Mouse (Mus musculus): ENCODE data around the gene Defb7.

- no peak for TF ChIP-seq CTCF (IDR thresholded peaks at IDR 0.05; ENCODE audit: borderline replicate concordance, control insufficient read depth, extremely low read depth, insufficient read depth, low read length, poor library complexity)
- TF ChIP-seq POLR2A (IDR thresholded peaks at IDR 0.05; ENCODE audit: control insufficient read depth, extremely low read depth, insufficient read depth, low read length, poor library complexity), result no peak
Observed at GRCm38 (mm10) chr8:19500524-19500923, 5.6 kb downstream of the Defb7 start.
